Mouse (Mus musculus) stomach, embryonic 16.5 days (tissue): Measurements from ENCODE around the gene Rpl3l. TPM values are rescaled to one million over a fixed set of nuclear protein-coding genes. Genes with fewer than 3 reads are reported as not detected.
A peak's percentile ranks its signal among the peaks of the same experiment; 100 is the strongest.

ENCODE experiments used
- ATAC-seq: fragments of 200-750 bp; cut with Nextera tagmentation; 2 replicates; pipeline ENCODE4 v1.8.0; 2017; ENCODE audit warnings: moderate number of reproducible peaks, moderate TSS enrichment; ENCODE audit not compliant: insufficient read depth, low FRiP score
- H3K27ac ChIP-seq: fragments of 300-500 bp; sonication (generic); 2 replicates; pipeline ENCODE4 v1.5.1; 2014; ENCODE audit warnings: low read length
- H3K27me3 ChIP-seq: fragments of 300-500 bp; sonication (generic); 2 replicates; pipeline ENCODE4 v1.6.1; 2014; ENCODE audit warnings: low read length, control low read depth, mixed read lengths; ENCODE audit not compliant: control insufficient read depth, insufficient read depth
- H3K36me3 ChIP-seq: fragments of 300-500 bp; sonication (generic); 2 replicates; pipeline ENCODE4 v1.6.1; 2014; ENCODE audit warnings: low read length; ENCODE audit not compliant: control insufficient read depth, insufficient read depth
- H3K4me1 ChIP-seq: fragments of 300-500 bp; sonication (generic); 2 replicates; pipeline ENCODE4 v1.6.1; 2014; ENCODE audit warnings: low read length, control low read depth, mixed read lengths; ENCODE audit not compliant: control insufficient read depth, insufficient read depth
- H3K4me2 ChIP-seq: fragments of 300-500 bp; sonication (generic); 2 replicates; pipeline ENCODE4 v1.6.1; 2014; ENCODE audit warnings: low read depth, low read length, mixed read lengths
- H3K4me3 ChIP-seq: fragments of 300-500 bp; sonication (generic); replicated peaks from 2 replicates; pipeline ENCODE4 v1.5.1; 2014; ENCODE audit warnings: mild to moderate bottlenecking, low read length
- H3K9ac ChIP-seq: fragments of 300-500 bp; sonication (generic); 2 replicates; pipeline ENCODE4 v1.6.1; 2014; ENCODE audit warnings: low read length
- H3K9me3 ChIP-seq: fragments of 300-500 bp; sonication (generic); replicated peaks from 2 replicates; pipeline ENCODE4 v1.6.1; 2016; ENCODE audit warnings: low read length, control low read depth; ENCODE audit not compliant: control insufficient read depth
- WGBS: fragments of 180-500 bp; shearing (Covaris S2); extraction: QIAGEN DNeasy Blood & Tissue Kit; methylation state at CpG from one replicate; pipeline ENCODE4 v1.1.7; 2014; 5-methylcytosine and 5-hydroxymethylcytosine counted together
- polyA plus RNA-seq: library from polyadenylated mRNA; unstranded; fragments of >200 nt; fragmentation: Nextera tagmentation; extraction: Ambion mirVana; gene quantifications from 2 replicates; pipeline ENCODE4 v1.2.1, GENCODE M21; 2015

Rpl3l gene
- polyA plus RNA-seq, 1 experiment from 2014 or later = 0.57 TPM

DNA sequence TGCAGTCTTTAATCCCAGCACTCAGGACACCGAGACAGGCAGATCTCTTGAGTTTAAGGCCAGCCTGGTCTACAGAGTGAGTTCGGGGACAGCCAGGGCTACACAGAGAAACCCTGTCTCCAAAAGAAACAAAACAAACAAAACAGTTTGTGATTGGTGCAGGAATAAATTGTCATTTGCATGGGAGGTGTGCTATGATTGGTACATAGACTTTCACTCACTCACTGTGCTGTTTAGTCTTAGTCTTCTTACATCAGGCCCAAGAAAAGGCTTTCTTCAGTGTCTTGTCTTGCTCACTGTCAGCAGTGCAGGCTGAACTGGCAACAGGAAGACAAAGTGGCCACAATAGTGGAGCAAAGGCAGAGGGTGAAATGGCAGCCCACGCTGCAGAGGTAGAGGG, 16.8 kb downstream of the Rpl3l start:
- no peak overlapping the region for H3K27ac ChIP-seq
- no peaks in the 10 kb centered on the region for H3K27me3 ChIP-seq
- WGBS = 70% methylated on average over 3 of the region's 3 CpGs
- no peak overlapping the region for H3K9ac ChIP-seq
- H3K9me3 ChIP-seq = no peaks in the 10 kb centered on the region
- no peak for ATAC-seq
- H3K36me3 ChIP-seq = 0 out of 2 replicates have a peak, but pooled peaks cover 3% of the 10 kb centered on the region
- H3K4me3 ChIP-seq = no peak overlapping the region
- peaks cover 4% of the 10 kb centered on the region; the same call in 1 of the 2 replicates for H3K4me1 ChIP-seq
- H3K4me2 ChIP-seq = no peak overlapping the region

DNA sequence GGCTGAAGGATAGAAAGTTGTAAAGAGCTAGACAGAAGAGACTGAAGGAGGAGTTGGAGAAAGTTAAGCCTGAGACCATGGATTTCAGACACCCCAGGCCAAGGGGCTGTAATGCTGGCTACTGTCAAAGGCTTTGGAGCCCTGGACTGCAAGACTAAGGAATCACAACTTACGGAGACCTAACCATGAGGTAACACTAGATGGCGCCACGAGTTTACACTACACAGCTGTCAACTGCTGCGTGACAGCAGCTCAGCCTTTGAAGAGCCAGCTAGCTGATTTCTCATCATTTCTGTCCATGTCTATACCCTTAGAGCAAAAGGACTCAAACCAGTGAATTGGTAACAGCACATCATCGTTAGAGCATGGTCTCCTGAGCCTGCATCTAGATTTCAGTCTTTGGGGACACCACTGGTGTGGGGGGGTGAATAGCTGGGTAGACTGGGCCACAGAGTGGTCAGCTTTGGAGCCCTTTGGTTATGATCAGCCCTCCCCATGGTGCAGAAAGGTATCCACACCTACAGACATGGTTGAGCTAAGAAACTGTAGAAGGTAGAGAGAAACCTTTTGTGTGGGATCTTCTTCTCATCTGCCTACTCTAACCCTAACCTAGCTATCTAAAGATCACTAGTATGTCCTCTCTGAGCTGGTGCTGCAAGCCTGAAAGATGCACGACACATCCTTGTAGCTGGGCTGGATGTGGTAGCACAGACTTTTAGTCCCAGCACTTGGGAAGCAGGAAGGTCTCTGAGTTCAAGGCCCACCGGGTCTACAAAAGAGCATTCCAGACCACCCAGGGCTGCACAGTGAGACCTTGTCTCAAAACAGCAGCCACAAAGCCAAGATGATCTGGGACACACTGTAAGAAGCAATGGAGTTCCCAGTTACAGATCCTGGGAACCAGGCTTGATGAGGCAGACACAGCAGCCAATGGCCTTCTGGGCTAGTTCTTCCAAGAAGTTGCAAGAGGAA, 18.2 kb downstream of the Rpl3l start:
- no peak overlapping the region for H3K4me2 ChIP-seq
- no peaks in the 10 kb centered on the region for H3K9me3 ChIP-seq
- H3K27ac ChIP-seq = no peak overlapping the region
- WGBS = 21% methylated on average over 7 of the region's 7 CpGs
- H3K27me3 ChIP-seq = peaks cover 10% of the 10 kb centered on the region; the same call in 1 of the 2 replicates
- ATAC-seq = peak; percentile 79; the same call in 1 of the 2 replicates
- H3K9ac ChIP-seq = no peak overlapping the region
- H3K4me1 ChIP-seq = peaks cover 4% of the 10 kb centered on the region; the same call in 1 of the 2 replicates
- H3K36me3 ChIP-seq = 0 out of 2 replicates have a peak, but pooled peaks cover 3% of the 10 kb centered on the region
- no peak overlapping the region for H3K4me3 ChIP-seq

DNA sequence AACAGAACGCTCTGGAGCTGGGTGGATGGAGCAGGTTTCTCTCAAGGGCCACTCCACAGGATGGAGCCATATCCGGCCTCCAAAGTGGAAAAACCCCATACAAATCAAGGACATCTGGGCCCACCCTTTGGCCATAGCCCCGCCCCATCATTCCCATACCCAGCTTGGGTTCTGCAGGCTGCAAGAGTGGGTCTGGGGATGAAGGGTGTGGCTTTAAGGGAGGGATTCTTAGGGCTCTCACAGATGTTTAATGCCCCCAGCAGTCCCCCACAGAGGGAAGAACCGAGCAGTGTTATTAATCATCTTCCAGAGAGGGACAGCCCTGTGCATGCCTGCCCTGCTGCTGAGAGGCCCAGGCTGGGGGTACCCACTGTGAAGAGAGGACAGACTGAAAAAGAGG, 19.4 kb downstream of the Rpl3l start:
- Histone ChIP-seq H3K4me2 (no peak overlapping the region), H3K27me3 (peaks cover 20% of the 10 kb centered on the region), H3K9me3 (no peaks in the 10 kb centered on the region), H3K4me1 (peaks cover 4% of the 10 kb centered on the region; the same call in 1 of the 2 replicates), H3K27ac (no peak overlapping the region), H3K9ac (no peak overlapping the region), H3K4me3 (no peak overlapping the region), H3K36me3 (0 out of 2 replicates have a peak, but pooled peaks cover 3% of the 10 kb centered on the region)
- 48% methylated on average over 4 of the region's 4 CpGs for WGBS
- no peak for ATAC-seq

- Histone ChIP-seq H3K4me3 (no peak overlapping the region), H3K9ac (no peak overlapping the region), H3K4me2 (no peak overlapping the region), H3K9me3 (no peaks in the 10 kb centered on the region), H3K27me3 (peaks cover 49% of the 10 kb centered on the region), H3K36me3 (no peaks in the 10 kb centered on the region), H3K27ac (no peak overlapping the region), H3K4me1 (peaks cover 14% of the 10 kb centered on the region; the same call in 1 of the 2 replicates)
- no peak for ATAC-seq
- WGBS = 20% methylated on average over 4 of the region's 4 CpGs
These were observed 23.9 kb downstream of the Rpl3l start for GRCm38 (mm10) chr17:24751528-24751927.

- Histone ChIP-seq H3K9ac (peak within 1 kb of the TSS; percentile 60), H3K4me2 (peak within 1 kb of the TSS; percentile 98), H3K27me3 (peaks cover 49% of the 10 kb centered on the region), H3K27ac (no peak within 1 kb of the TSS), H3K36me3 (no peaks in the 10 kb centered on the region), H3K4me3 (peak within 1 kb of the TSS; percentile 58), H3K9me3 (no peaks in the 10 kb centered on the region), H3K4me1 (peaks cover 10% of the 10 kb centered on the region; the same call in 1 of the 2 replicates)
- under 1% methylated on average over 73 of the region's 82 CpGs for WGBS
- peak; percentile 88 for ATAC-seq
These were observed 25.1 kb downstream of the Rpl3l start, which contains the start of gene Hs3st6 for GRCm38 (mm10) chr17:24752415-24753394. TSS of gene Hs3st6 (plus strand) at chr17:24752988.

GRCm38 (mm10) chr17:24757394-24757793, 29.8 kb downstream of the Rpl3l start:
- Histone ChIP-seq H3K4me1 (peaks cover 7% of the 10 kb centered on the region; the same call in 1 of the 2 replicates), H3K4me3 (no peak overlapping the region), H3K9me3 (no peaks in the 10 kb centered on the region), H3K27me3 (peaks cover 26% of the 10 kb centered on the region), H3K27ac (no peak overlapping the region), H3K9ac (no peak overlapping the region), H3K4me2 (no peak overlapping the region), H3K36me3 (no peaks in the 10 kb centered on the region)
- no peak for ATAC-seq
- WGBS = 76% methylated on average over 1 of the region's 1 CpGs

DNA sequence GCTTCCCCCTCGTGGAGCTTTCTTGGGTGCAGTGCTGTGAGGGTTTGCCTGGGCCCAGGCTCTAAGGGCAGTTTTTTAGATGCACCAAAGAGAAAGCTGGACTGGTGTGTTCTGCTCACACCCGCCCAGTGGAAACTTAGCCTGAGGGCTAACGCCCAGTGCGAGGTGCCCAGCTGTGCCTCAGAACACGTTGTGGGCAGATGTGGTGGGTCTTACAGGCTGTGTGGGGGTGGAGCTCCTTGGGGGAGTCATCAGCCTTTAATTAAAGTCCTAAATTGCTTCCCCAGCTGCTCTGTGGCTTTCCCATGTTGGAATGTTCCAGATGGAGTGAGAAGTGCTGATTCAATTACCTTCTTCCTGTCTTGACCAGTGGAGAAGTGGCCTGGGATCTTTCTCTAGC, 33.5 kb downstream of the Rpl3l start:
- WGBS = 55% methylated on average over 5 of the region's 5 CpGs
- Histone ChIP-seq H3K9me3 (no peaks in the 10 kb centered on the region), H3K4me1 (no peaks in the 10 kb centered on the region; the same call in 1 of the 2 replicates), H3K27ac (no peak overlapping the region), H3K36me3 (no peaks in the 10 kb centered on the region), H3K27me3 (no peaks in the 10 kb centered on the region), H3K9ac (no peak overlapping the region), H3K4me2 (no peak overlapping the region), H3K4me3 (no peak overlapping the region)
- ATAC-seq = no peak

DNA sequence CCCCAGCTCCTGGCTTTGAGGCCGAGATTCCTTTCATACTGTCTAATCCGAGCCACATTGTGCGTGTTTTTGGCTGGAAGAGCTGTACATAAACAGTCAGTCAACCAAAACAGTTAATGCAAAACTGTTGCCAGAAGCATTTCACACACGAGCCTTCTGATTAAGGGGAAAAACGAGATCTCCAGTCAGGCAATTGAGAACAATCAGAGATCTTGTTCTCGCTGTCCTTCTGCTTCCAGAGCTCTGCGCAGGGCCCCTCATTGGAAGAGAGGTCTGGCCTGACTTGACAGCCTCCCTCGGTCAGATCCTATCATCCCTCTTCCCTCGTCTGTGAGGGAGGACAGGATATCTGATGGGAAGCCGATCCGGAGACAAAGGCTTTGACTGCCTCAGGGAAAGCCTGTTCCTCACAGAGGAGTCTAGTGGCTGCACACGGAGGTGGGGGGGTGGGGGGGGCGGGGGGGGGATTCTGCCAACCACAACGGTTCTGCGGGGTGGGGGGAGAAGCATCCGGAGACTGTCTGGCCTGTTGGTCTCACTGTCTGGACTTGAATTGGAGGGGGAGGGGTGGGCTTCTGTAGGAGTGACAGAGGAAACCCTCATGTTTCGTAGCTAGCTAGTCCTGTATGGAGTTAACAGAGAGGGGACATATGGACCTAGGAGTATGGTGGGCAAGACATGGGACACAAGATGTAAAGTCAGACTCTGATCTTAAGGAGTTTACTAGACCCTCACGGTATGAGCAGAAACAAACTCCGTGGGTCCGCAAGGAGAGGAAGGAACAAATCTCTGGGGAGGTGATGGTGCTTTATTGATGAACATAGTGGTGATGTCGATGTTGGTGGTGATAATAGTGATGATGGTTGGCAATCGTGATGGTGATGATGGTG, 37.6 kb downstream of the Rpl3l start:
- Histone ChIP-seq H3K36me3 (no peaks in the 10 kb centered on the region), H3K4me2 (no peak overlapping the region), H3K4me3 (no peak overlapping the region), H3K4me1 (peaks cover 4% of the 10 kb centered on the region), H3K9ac (peak overlapping the region; percentile 35), H3K9me3 (no peaks in the 10 kb centered on the region), H3K27me3 (no peaks in the 10 kb centered on the region), H3K27ac (0 out of 2 replicates have a peak overlapping the region, but pooled peaks have one; percentile 14)
- 44% methylated on average over 21 of the region's 22 CpGs for WGBS
- ATAC-seq = peak; percentile 19; the same call in 1 of the 2 replicates
